Mouse (Mus musculus) liver, embryonic 12.5 days (tissue): ENCODE results near the gene Fbxo27. TPM values are rescaled to one million over a fixed set of nuclear protein-coding genes. Genes with fewer than 3 reads are reported as not detected.
A peak's percentile ranks its signal among the peaks of the same experiment; 100 is the strongest.
"Not testable (repeated sequence)": the region's sequence is repeated elsewhere in the genome, so short reads cannot be mapped to it uniquely, and the experiment has no call there.

Experiments
- ATAC-seq: fragments of 200-750 bp; cut with Nextera tagmentation; 2 replicates; pipeline ENCODE4 v1.8.0; 2017; ENCODE audit warnings: moderate number of reproducible peaks, mild to moderate bottlenecking, moderate library complexity
- H3K27ac ChIP-seq: fragments of 300-500 bp; sonication (generic); 2 replicates; pipeline ENCODE4 v1.5.1; 2016; ENCODE audit warnings: mild to moderate bottlenecking
- H3K27me3 ChIP-seq: fragments of 300-500 bp; sonication (generic); replicated peaks from 2 replicates; pipeline ENCODE4 v1.6.1; 2016; ENCODE audit warnings: mild to moderate bottlenecking, moderate library complexity
- H3K36me3 ChIP-seq: fragments of 300-500 bp; sonication (generic); 2 replicates; pipeline ENCODE4 v1.6.1; 2016; ENCODE audit warnings: mild to moderate bottlenecking, moderate library complexity
- H3K4me1 ChIP-seq: fragments of 300-500 bp; sonication (generic); 2 replicates; pipeline ENCODE4 v1.6.1; 2016
- H3K4me2 ChIP-seq: fragments of 300-500 bp; sonication (generic); 2 replicates; pipeline ENCODE4 v1.6.1; 2016; ENCODE audit warnings: mild to moderate bottlenecking, moderate library complexity
- H3K4me3 ChIP-seq: fragments of 300-500 bp; sonication (generic); 2 replicates; pipeline ENCODE4 v1.5.1; 2016; ENCODE audit warnings: mild to moderate bottlenecking, moderate library complexity
- H3K9ac ChIP-seq: fragments of 300-500 bp; sonication (generic); 2 replicates; pipeline ENCODE4 v1.6.1; 2016; ENCODE audit warnings: mild to moderate bottlenecking, moderate library complexity
- H3K9me3 ChIP-seq: fragments of 300-500 bp; sonication (generic); replicated peaks from 2 replicates; pipeline ENCODE4 v1.6.1; 2016; ENCODE audit warnings: mild to moderate bottlenecking, moderate library complexity
- WGBS: fragments of 180-500 bp; shearing (Covaris S2); methylation state at CpG from one replicate; pipeline ENCODE4 v1.1.7; 2016; ENCODE audit not compliant: insufficient replicate concordance; 5-methylcytosine and 5-hydroxymethylcytosine counted together
- polyA plus RNA-seq: library from polyadenylated mRNA; unstranded; fragments of >200 nt; fragmentation: Nextera tagmentation; extraction: Ambion mirVana; gene quantifications from 2 replicates; pipeline ENCODE4 v1.2.1, GENCODE M21; 2016

Fbxo27 gene
- polyA plus RNA-seq, 1 experiment from 2014 or later: 0.48 TPM

GRCm38 (mm10) chr7:28676811-28677541 lies 15.7 kb upstream of the Fbxo27 start:
- Histone ChIP-seq H3K9me3 (no peaks in the 10 kb centered on the region), H3K36me3 (no peaks in the 10 kb centered on the region), H3K4me2 (no peak overlapping the region), H3K27me3 (peaks cover 5% of the 10 kb centered on the region; the same call in 1 of the 2 replicates), H3K4me3 (no peak overlapping the region), H3K27ac (no peak overlapping the region), H3K9ac (no peak overlapping the region), H3K4me1 (no peaks in the 10 kb centered on the region)
- WGBS: 63% methylated on average over 13 of the region's 13 CpGs
- ATAC-seq: no peak

GRCm38 (mm10) chr7:28677624-28678023 lies 15.0 kb upstream of the Fbxo27 start:
- H3K27ac ChIP-seq: no peak overlapping the region
- H3K4me2 ChIP-seq: no peak overlapping the region
- no peak overlapping the region for H3K4me3 ChIP-seq
- peaks cover 5% of the 10 kb centered on the region; the same call in 1 of the 2 replicates for H3K27me3 ChIP-seq
- no peak overlapping the region for H3K9ac ChIP-seq
- 72% methylated on average over 8 of the region's 8 CpGs for WGBS
- H3K9me3 ChIP-seq: no peaks in the 10 kb centered on the region
- no peaks in the 10 kb centered on the region for H3K36me3 ChIP-seq
- ATAC-seq: no peak
- H3K4me1 ChIP-seq: no peaks in the 10 kb centered on the region

- no peak for ATAC-seq
- H3K27ac ChIP-seq: no peak overlapping the region
- H3K4me2 ChIP-seq: no peak overlapping the region
- H3K27me3 ChIP-seq: peaks cover 48% of the 10 kb centered on the region
- peaks cover 11% of the 10 kb centered on the region for H3K4me1 ChIP-seq
- no peaks in the 10 kb centered on the region for H3K9me3 ChIP-seq
- no peak overlapping the region for H3K4me3 ChIP-seq
- no peaks in the 10 kb centered on the region for H3K36me3 ChIP-seq
- no peak overlapping the region for H3K9ac ChIP-seq
- 60% methylated on average over 7 of the region's 7 CpGs for WGBS
Measured at GRCm38 (mm10) chr7:28691075-28691474, 1.6 kb upstream of the Fbxo27 start.

GRCm38 (mm10) chr7:28693321-28693966 lies 795 bp downstream of the Fbxo27 start:
- no peaks in the 10 kb centered on the region for H3K36me3 ChIP-seq
- peaks cover 48% of the 10 kb centered on the region for H3K27me3 ChIP-seq
- WGBS: 1% methylated on average over 38 of the region's 38 CpGs
- H3K4me2 ChIP-seq: peak overlapping the region; percentile 69
- H3K4me3 ChIP-seq: peak overlapping the region; percentile 46
- H3K4me1 ChIP-seq: peaks cover 11% of the 10 kb centered on the region
- H3K9ac ChIP-seq: no peak overlapping the region
- H3K27ac ChIP-seq: no peak overlapping the region
- no peaks in the 10 kb centered on the region for H3K9me3 ChIP-seq
- ATAC-seq: peak; percentile 63

GRCm38 (mm10) chr7:28694423-28694822 lies 1.8 kb downstream of the Fbxo27 start:
- Histone ChIP-seq H3K4me2 (no peak overlapping the region), H3K4me1 (peaks cover 11% of the 10 kb centered on the region), H3K36me3 (no peaks in the 10 kb centered on the region), H3K27ac (no peak overlapping the region), H3K9me3 (no peaks in the 10 kb centered on the region), H3K4me3 (no peak overlapping the region), H3K9ac (no peak overlapping the region), H3K27me3 (peaks cover 48% of the 10 kb centered on the region)
- 11% methylated on average over 14 of the region's 14 CpGs for WGBS
- ATAC-seq: no peak

GRCm38 (mm10) chr7:28694966-28695511 lies 2.4 kb downstream of the Fbxo27 start:
- Histone ChIP-seq H3K36me3 (no peaks in the 10 kb centered on the region), H3K4me3 (no peak overlapping the region), H3K9ac (no peak overlapping the region), H3K4me1 (peaks cover 11% of the 10 kb centered on the region), H3K27me3 (peaks cover 48% of the 10 kb centered on the region), H3K27ac (no peak overlapping the region), H3K4me2 (no peak overlapping the region), H3K9me3 (no peaks in the 10 kb centered on the region)
- ATAC-seq: no peak
- WGBS: 37% methylated on average over 8 of the region's 8 CpGs

GRCm38 (mm10) chr7:28697277-28697676 lies 4.6 kb downstream of the Fbxo27 start:
- peaks cover 11% of the 10 kb centered on the region for H3K4me1 ChIP-seq
- peaks cover 6% of the 10 kb centered on the region for H3K9me3 ChIP-seq
- no peak overlapping the region for H3K27ac ChIP-seq
- H3K4me3 ChIP-seq: no peak overlapping the region
- H3K36me3 ChIP-seq: no peaks in the 10 kb centered on the region
- H3K4me2 ChIP-seq: no peak overlapping the region
- H3K9ac ChIP-seq: no peak overlapping the region
- H3K27me3 ChIP-seq: peaks cover 31% of the 10 kb centered on the region
- WGBS: 56% methylated on average over 11 of the region's 11 CpGs
- ATAC-seq: no peak

- Histone ChIP-seq H3K9me3 (peaks cover 6% of the 10 kb centered on the region), H3K4me3 (no peak overlapping the region), H3K36me3 (no peaks in the 10 kb centered on the region), H3K4me1 (no peaks in the 10 kb centered on the region), H3K27me3 (peaks cover under 1% of the 10 kb centered on the region; the same call in 1 of the 2 replicates), H3K27ac (no peak overlapping the region), H3K4me2 (no peak overlapping the region), H3K9ac (no peak overlapping the region)
- no peak for ATAC-seq
- 72% methylated on average over 4 of the region's 4 CpGs for WGBS
Measured at GRCm38 (mm10) chr7:28700269-28700668, 7.6 kb downstream of the Fbxo27 start.

- 80% methylated on average over 12 of the region's 12 CpGs for WGBS
- H3K27me3 ChIP-seq: not testable (repeated sequence)
Measured at GRCm38 (mm10) chr7:28701306-28701705, 8.7 kb downstream of the Fbxo27 start.

GRCm38 (mm10) chr7:28702601-28703143 lies 10.0 kb downstream of the Fbxo27 start:
- no peak overlapping the region for H3K9ac ChIP-seq
- no peak overlapping the region for H3K27ac ChIP-seq
- no peak overlapping the region for H3K4me2 ChIP-seq
- H3K4me1 ChIP-seq: no peaks in the 10 kb centered on the region
- peaks cover 9% of the 10 kb centered on the region for H3K9me3 ChIP-seq
- WGBS: 47% methylated on average over 9 of the region's 9 CpGs
- H3K4me3 ChIP-seq: no peak overlapping the region
- H3K27me3 ChIP-seq: no peaks in the 10 kb centered on the region
- no peaks in the 10 kb centered on the region for H3K36me3 ChIP-seq
- no peak for ATAC-seq

More at GRCm38 (mm10) chr7:28701306-28701705, 8.7 kb downstream of the Fbxo27 start:
- not testable (repeated sequence) for H3K9me3 ChIP-seq, H3K4me3 ChIP-seq, H3K4me2 ChIP-seq, H3K4me1 ChIP-seq, H3K36me3 ChIP-seq, H3K9ac ChIP-seq, ATAC-seq, H3K27ac ChIP-seq

- Histone ChIP-seq H3K4me3 (no peak overlapping the region), H3K9ac (no peak overlapping the region), H3K4me2 (no peak overlapping the region), H3K4me1 (no peaks in the 10 kb centered on the region), H3K27me3 (no peaks in the 10 kb centered on the region), H3K36me3 (no peaks in the 10 kb centered on the region), H3K27ac (no peak overlapping the region), H3K9me3 (0 out of 2 replicates have a peak, but pooled peaks cover 3% of the 10 kb centered on the region)
- ATAC-seq: no peak
Measured at GRCm38 (mm10) chr7:28709454-28709853, 16.8 kb downstream of the Fbxo27 start.

- 66% methylated on average over 3 of the region's 3 CpGs for WGBS
- no peak for ATAC-seq
- Histone ChIP-seq H3K4me3 (no peak overlapping the region), H3K9ac (no peak overlapping the region), H3K27ac (no peak overlapping the region), H3K4me2 (no peak overlapping the region), H3K4me1 (no peaks in the 10 kb centered on the region), H3K36me3 (no peaks in the 10 kb centered on the region), H3K27me3 (peaks cover 10% of the 10 kb centered on the region; the same call in 1 of the 2 replicates), H3K9me3 (0 out of 2 replicates have a peak, but pooled peaks cover 3% of the 10 kb centered on the region)
Measured at GRCm38 (mm10) chr7:28710962-28711361, 18.3 kb downstream of the Fbxo27 start.
